Mouse (Mus musculus) liver, postnatal 0 days (tissue): Measurements from ENCODE around the gene Gm20388.

Experiments
- CTCF ChIP-seq: sonication (generic); IDR thresholded peaks from 2 replicates; pipeline ENCODE4 v1.5.1; 2016; ENCODE audit warnings: antibody characterized with exemption, low read depth
- EP300 ChIP-seq: IDR thresholded peaks from 2 replicates; pipeline ENCODE4 v1.6.1; 2016; ENCODE audit warnings: antibody characterized with exemption, low read depth, mild to moderate bottlenecking

DNA sequence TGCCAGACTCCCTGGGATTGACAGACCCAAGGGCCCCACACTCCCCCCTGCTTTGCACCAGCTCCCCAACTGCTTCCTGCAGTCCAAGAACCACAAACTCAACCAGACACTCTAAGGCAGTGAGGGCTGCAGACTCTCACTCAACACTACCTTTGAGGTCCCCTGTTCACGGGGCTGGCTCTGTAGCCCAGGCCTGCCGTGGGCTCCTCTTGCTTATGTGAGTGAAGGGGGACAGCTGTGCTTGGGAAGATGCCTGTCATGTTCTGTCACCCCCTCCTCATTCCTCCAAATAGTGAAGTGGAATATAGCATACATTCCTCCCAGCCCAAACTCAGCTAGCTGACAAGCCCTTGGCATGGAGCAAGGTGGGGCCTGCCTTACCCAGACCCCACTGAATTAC lies 3971.8 kb downstream of the Gm20388 start:
- TF ChIP-seq CTCF (no peak), EP300 (no peak)
